Mouse (Mus musculus) heart, postnatal 10 days (tissue): Measurements from ENCODE around the gene Kcnh6. TPM values are rescaled to one million over a fixed set of nuclear protein-coding genes. Genes with fewer than 3 reads are reported as not detected.
"Not testable (repeated sequence)": the region's sequence is repeated elsewhere in the genome, so short reads cannot be mapped to it uniquely, and the experiment has no call there.

Experiments
- DNase-seq, 2 experiments: peaks; one replicate each; pipeline ENCODE4 v3.0.0; 2021
- intact Hi-C: fragments of 180-260 bp; cut with DNase I; formaldehyde crosslinking; loops from one replicate; pipeline ENCODE4 v1.15.1; 2025
- total RNA-seq, 2 experiments: library from RNA; stranded (reverse); gene quantifications; 2 replicates each; pipeline ENCODE4 v1.2.3; 2021

Gene Kcnh6
- total RNA-seq, 2 experiments from 2014 or later: 0.31 TPM; not detected in 1

GRCm38 (mm10) chr11:106012711-106013110 is 4.8 kb downstream of the Kcnh6 start:
- DNase-seq: no peak
- intact Hi-C loops: no loop called here

- intact Hi-C loops: no loop called here
- DNase-seq: peak; percentile 61 to 72
These were observed 5.8 kb downstream of the Kcnh6 start for GRCm38 (mm10) chr11:106013556-106014225.

- intact Hi-C loops: no loop called here
- no peak for DNase-seq
These were observed 8.5 kb downstream of the Kcnh6 start for GRCm38 (mm10) chr11:106016440-106016839.

- intact Hi-C loops: no loop called here
- no peak for DNase-seq
These were observed 12.3 kb downstream of the Kcnh6 start for GRCm38 (mm10) chr11:106020051-106020763.

GRCm38 (mm10) chr11:106025774-106026173 is 17.9 kb downstream of the Kcnh6 start:
- intact Hi-C loops: loop anchor here (2.0 kb wide), 2 partner anchors 25 to 99 kb away; no protein-coding TSS in a partner anchor
- DNase-seq: no peak

- DNase-seq: peak; percentile 53 to 76
- intact Hi-C loops: loop anchor here (2.0 kb wide), 2 partner anchors 26 to 100 kb away; no protein-coding TSS in a partner anchor
These were observed 18.7 kb downstream of the Kcnh6 start for GRCm38 (mm10) chr11:106026465-106027151.

- intact Hi-C loops: loop anchor here (2.0 kb wide), 2 partner anchors 27 to 101 kb away; no protein-coding TSS in a partner anchor
These were observed 19.7 kb downstream of the Kcnh6 start for GRCm38 (mm10) chr11:106027607-106028006.

GRCm38 (mm10) chr11:106032074-106032473 is 24.1 kb downstream of the Kcnh6 start:
- intact Hi-C loops, DNase-seq: not testable (repeated sequence)

More at GRCm38 (mm10) chr11:106027607-106028006, 19.7 kb downstream of the Kcnh6 start:
- DNase-seq: no peak

- DNase-seq: peak; percentile 34 to 35
These were observed 25.6 kb downstream of the Kcnh6 start for GRCm38 (mm10) chr11:106033491-106033919.

GRCm38 (mm10) chr11:106034986-106035385 is 27.1 kb downstream of the Kcnh6 start:
- no peak for DNase-seq
- intact Hi-C loops: no loop called here

More at GRCm38 (mm10) chr11:106033491-106033919, 25.6 kb downstream of the Kcnh6 start:
- intact Hi-C loops: no loop called here

GRCm38 (mm10) chr11:106036548-106037417 is 28.9 kb downstream of the Kcnh6 start, which contains the start of gene Dcaf7:
Gene Dcaf7, plus strand, starts transcription at chr11:106036872.
- peak; percentile 98 for DNase-seq
- intact Hi-C loops: no loop called here

GRCm38 (mm10) chr11:106037418-106037751 is 29.5 kb downstream of the Kcnh6 start:
- DNase-seq: peak; percentile 13 to 43
- intact Hi-C loops: no loop called here

- intact Hi-C loops: no loop called here
- DNase-seq: no peak
These were observed 36.4 kb downstream of the Kcnh6 start for GRCm38 (mm10) chr11:106044349-106044748.

GRCm38 (mm10) chr11:106045256-106045655 is 37.3 kb downstream of the Kcnh6 start:
- DNase-seq: no peak
- intact Hi-C loops: no loop called here

GRCm38 (mm10) chr11:106045780-106046179 is 37.9 kb downstream of the Kcnh6 start:
- intact Hi-C loops: no loop called here
- DNase-seq: no peak

GRCm38 (mm10) chr11:106046584-106046983 is 38.7 kb downstream of the Kcnh6 start:
- intact Hi-C loops: no loop called here
- DNase-seq: no peak

- intact Hi-C loops: no loop called here
- no peak for DNase-seq
These were observed 46.0 kb downstream of the Kcnh6 start for GRCm38 (mm10) chr11:106053921-106054320.

- intact Hi-C loops: no loop called here
- no peak for DNase-seq
These were observed 46.7 kb downstream of the Kcnh6 start for GRCm38 (mm10) chr11:106054600-106054999.

GRCm38 (mm10) chr11:106055341-106055740 is 47.4 kb downstream of the Kcnh6 start:
- DNase-seq: no peak
- intact Hi-C loops: no loop called here

- DNase-seq: no peak
- intact Hi-C loops: no loop called here
These were observed 49.0 kb downstream of the Kcnh6 start for GRCm38 (mm10) chr11:106056819-106057491.
